8 mouse cellular contexts compared by ENCODE assay signal in the genomic region with DNA sequence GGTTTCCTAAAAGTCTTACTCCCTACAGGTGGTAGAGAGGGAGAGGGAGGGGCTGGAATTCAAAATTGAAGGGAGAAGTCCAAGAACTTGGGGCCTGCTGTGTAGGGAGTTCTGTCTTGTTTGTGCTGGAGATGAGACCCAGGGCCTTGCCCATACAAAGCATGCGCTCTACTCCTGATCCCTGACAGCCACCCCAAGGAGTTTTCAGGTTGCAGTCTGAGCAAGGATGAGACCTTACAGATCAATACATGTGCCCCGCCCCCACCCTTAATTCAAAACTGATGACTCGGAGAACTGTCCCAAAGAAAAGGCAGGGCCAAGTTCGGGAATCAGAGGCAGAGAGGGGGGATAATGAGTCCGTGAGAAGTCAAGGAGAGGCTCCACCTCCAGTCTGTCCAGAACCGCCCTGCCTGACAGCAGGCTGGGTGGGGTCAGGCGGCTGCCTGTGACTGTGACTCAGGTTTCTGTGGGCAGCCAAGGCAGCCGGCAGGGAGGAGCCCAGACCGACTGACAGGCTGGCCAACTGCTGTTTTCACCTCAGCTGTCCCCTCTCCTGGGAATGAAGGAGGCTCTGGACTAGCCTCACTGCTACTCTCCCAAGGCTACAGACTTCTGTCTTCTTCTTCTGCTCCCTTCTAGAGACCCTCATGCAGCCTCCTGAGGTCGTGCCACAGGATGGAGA. TPM values are rescaled to one million over a fixed set of nuclear protein-coding genes. Genes with fewer than 3 reads are reported as not detected.
A peak's percentile ranks its signal among the peaks of the same experiment; 100 is the strongest.
DNase-seq lines count a peak whose midpoint lies in the region; ATAC-seq and TF ChIP-seq lines count a peak whose summit lies in the region.

No protein-coding gene starts in this region.

- intact Hi-C loops in heart, postnatal 25 days (cut with DNase I) = loop anchor here (1.0 to 5.0 kb wide), 2 partner anchors 79 to 163 kb away; a partner anchor contains a TSS

- 4% methylated on average over 10 of the region's 10 CpGs for WGBS in forebrain, embryonic 11.5 days
- 15% methylated on average over 10 of the region's 10 CpGs for WGBS in forebrain, embryonic 16.5 days
- WGBS in embryonic facial prominence, embryonic 13.5 days = 4% methylated on average over 10 of the region's 10 CpGs
- 5% methylated on average over 10 of the region's 10 CpGs for WGBS in limb, embryonic 13.5 days
- WGBS in midbrain, postnatal 0 days = 7% methylated on average over 10 of the region's 10 CpGs

- no peaks in the 10 kb centered on the region for H3K9me3 ChIP-seq in forebrain, embryonic 11.5 days (ENCODE audit: control insufficient read depth, low read length)
- no peaks in the 10 kb centered on the region for H3K9me3 ChIP-seq in forebrain, embryonic 16.5 days (ENCODE audit: control insufficient read depth, low read length)
- no peaks in the 10 kb centered on the region for H3K9me3 ChIP-seq in embryonic facial prominence, embryonic 13.5 days
- no peaks in the 10 kb centered on the region for H3K9me3 ChIP-seq in limb, embryonic 13.5 days
- H3K9me3 ChIP-seq in midbrain, postnatal 0 days (ENCODE audit: low read length) = no peaks in the 10 kb centered on the region

- H3K36me3 ChIP-seq in forebrain, embryonic 11.5 days (ENCODE audit: control insufficient read depth, insufficient read depth, low read length) = no peaks in the 10 kb centered on the region
- no peaks in the 10 kb centered on the region for H3K36me3 ChIP-seq in forebrain, embryonic 16.5 days (ENCODE audit: control insufficient read depth, insufficient read depth)
- peaks cover 8% of the 10 kb centered on the region; the same call in 1 of the 2 replicates for H3K36me3 ChIP-seq in embryonic facial prominence, embryonic 13.5 days
- H3K36me3 ChIP-seq in limb, embryonic 13.5 days = no peaks in the 10 kb centered on the region
- H3K36me3 ChIP-seq in midbrain, postnatal 0 days (ENCODE audit: insufficient read depth, low read length) = no peaks in the 10 kb centered on the region

- H3K4me1 ChIP-seq in forebrain, embryonic 11.5 days (replicated peaks; ENCODE audit: control insufficient read depth, insufficient read depth, low read length) = peaks cover 29% of the 10 kb centered on the region
- peaks cover 21% of the 10 kb centered on the region for H3K4me1 ChIP-seq in forebrain, embryonic 16.5 days (replicated peaks; ENCODE audit: control insufficient read depth, insufficient read depth, low read length)
- peaks cover 56% of the 10 kb centered on the region for H3K4me1 ChIP-seq in embryonic facial prominence, embryonic 13.5 days
- H3K4me1 ChIP-seq in limb, embryonic 13.5 days = peaks cover 58% of the 10 kb centered on the region
- peaks cover 8% of the 10 kb centered on the region for H3K4me1 ChIP-seq in midbrain, postnatal 0 days (ENCODE audit: insufficient read depth, low read length)

- DNase-seq in forebrain, embryonic 11.5 days (ENCODE audit: low spot score) = peak; percentile 69
- DNase-seq in adrenal gland, adult (ENCODE audit: inconsistent age in 2 of 2, low spot score in 1 of 2) = peak; percentile 92 to 94
- DNase-seq in heart, postnatal 25 days (ENCODE audit: low spot score) = peak; percentile 90
- peak; percentile 26 for DNase-seq in midbrain, postnatal 0 days (ENCODE audit: low spot score)
- DNase-seq in thymus, postnatal 36 days = peak; percentile 22 to 47

- no peak for ATAC-seq in forebrain, embryonic 11.5 days (replicated peaks; ENCODE audit: low FRiP score)
- no peak for ATAC-seq in forebrain, embryonic 16.5 days
- ATAC-seq in embryonic facial prominence, embryonic 13.5 days (ENCODE audit: insufficient number of reproducible peaks, insufficient read depth, low FRiP score, low TSS enrichment, low read depth) = no peak
- no peak for ATAC-seq in limb, embryonic 13.5 days (ENCODE audit: low FRiP score, low read depth)
- no peak for ATAC-seq in midbrain, postnatal 0 days (ENCODE audit: low FRiP score)

- no peaks in the 10 kb centered on the region for H3K27me3 ChIP-seq in forebrain, embryonic 11.5 days (ENCODE audit: control insufficient read depth, insufficient read depth, low read length)
- H3K27me3 ChIP-seq in forebrain, embryonic 16.5 days (replicated peaks; ENCODE audit: control insufficient read depth, insufficient read depth, low read length) = no peaks in the 10 kb centered on the region
- no peaks in the 10 kb centered on the region for H3K27me3 ChIP-seq in embryonic facial prominence, embryonic 13.5 days
- no peaks in the 10 kb centered on the region for H3K27me3 ChIP-seq in limb, embryonic 13.5 days
- no peaks in the 10 kb centered on the region for H3K27me3 ChIP-seq in midbrain, postnatal 0 days (ENCODE audit: insufficient read depth, low read length)

- H3K9ac ChIP-seq in forebrain, embryonic 11.5 days (ENCODE audit: low read length) = no peak overlapping the region
- no peak overlapping the region for H3K9ac ChIP-seq in forebrain, embryonic 16.5 days (replicated peaks; ENCODE audit: low read depth, low read length)
- peak overlapping the region; percentile 53 for H3K9ac ChIP-seq in embryonic facial prominence, embryonic 13.5 days
- H3K9ac ChIP-seq in limb, embryonic 13.5 days = 0 out of 2 replicates have a peak overlapping the region, but pooled peaks have one; percentile 13
- no peak overlapping the region; the same call in 1 of the 2 replicates for H3K9ac ChIP-seq in midbrain, postnatal 0 days (replicated peaks; ENCODE audit: low read length, poor library complexity, severe bottlenecking)

- 0 out of 2 replicates have a peak overlapping the region, but pooled peaks have one; percentile 9 for H3K4me2 ChIP-seq in forebrain, embryonic 11.5 days (ENCODE audit: low read depth, low read length, severe bottlenecking)
- H3K4me2 ChIP-seq in forebrain, embryonic 16.5 days (ENCODE audit: low read length) = no peak overlapping the region
- peak overlapping the region; percentile 52 for H3K4me2 ChIP-seq in embryonic facial prominence, embryonic 13.5 days
- peak overlapping the region; percentile 54 for H3K4me2 ChIP-seq in limb, embryonic 13.5 days (replicated peaks)
- no peak overlapping the region for H3K4me2 ChIP-seq in midbrain, postnatal 0 days (ENCODE audit: low read depth, low read length, poor library complexity, severe bottlenecking)

- H3K27ac ChIP-seq in forebrain, embryonic 11.5 days (ENCODE audit: low read depth, low read length) = peak overlapping the region; percentile 28; the same call in 1 of the 2 replicates
- no peak overlapping the region for H3K27ac ChIP-seq in forebrain, embryonic 16.5 days (ENCODE audit: low read length)
- peak overlapping the region; percentile 92 for H3K27ac ChIP-seq in embryonic facial prominence, embryonic 13.5 days
- peak overlapping the region; percentile 88 for H3K27ac ChIP-seq in limb, embryonic 13.5 days
- H3K27ac ChIP-seq in midbrain, postnatal 0 days (ENCODE audit: low read depth, low read length) = no peak overlapping the region

- no peak overlapping the region for H3K4me3 ChIP-seq in forebrain, embryonic 11.5 days (ENCODE audit: low read depth, low read length)
- no peak overlapping the region for H3K4me3 ChIP-seq in forebrain, embryonic 16.5 days (replicated peaks; ENCODE audit: low read length)
- H3K4me3 ChIP-seq in embryonic facial prominence, embryonic 13.5 days = peak overlapping the region; percentile 13; the same call in 1 of the 2 replicates
- H3K4me3 ChIP-seq in limb, embryonic 13.5 days = peak overlapping the region; percentile 18; the same call in 1 of the 2 replicates
- H3K4me3 ChIP-seq in midbrain, postnatal 0 days (ENCODE audit: low read depth, low read length) = no peak overlapping the region

- no peak for TF ChIP-seq CTCF in midbrain, postnatal 0 days (IDR thresholded peaks at IDR 0.05)

RNA-seq across cellular contexts. Expression of a gene that starts 1.5 kb away (rescaled TPM):
- polyA plus RNA-seq in forebrain, embryonic 11.5 days (2014; fragmentation: Nextera tagmentation; extraction: Ambion mirVana) = 23.3 and 25.7 TPM in 2 replicates
- polyA plus RNA-seq in forebrain, embryonic 16.5 days (2015; fragmentation: Nextera tagmentation; extraction: Ambion mirVana) = 179 and 192 TPM in 2 replicates
- 122 and 126 TPM in 2 replicates for polyA plus RNA-seq in embryonic facial prominence, embryonic 13.5 days (2015; fragmentation: Nextera tagmentation; extraction: Ambion mirVana)
- total RNA-seq in heart, postnatal 25 days (2021) = 10 to 100 TPM; 43.2 to 47.1 TPM
- polyA plus RNA-seq in limb, embryonic 13.5 days (2015; fragmentation: Nextera tagmentation; extraction: Ambion mirVana) = 124 and 126 TPM in 2 replicates
- 121 and 122 TPM in 2 replicates for total RNA-seq in midbrain, postnatal 0 days (2014; rRNA removed)
- polyA plus RNA-seq in midbrain, postnatal 0 days (2015; fragmentation: Nextera tagmentation; extraction: Ambion mirVana) = 173 and 186 TPM in 2 replicates

RNA-seq across cellular contexts. Expression of a gene that starts 4.5 kb away (rescaled TPM):
- 80.6 and 83.5 TPM in 2 replicates for polyA plus RNA-seq in forebrain, embryonic 11.5 days (2014; fragmentation: Nextera tagmentation; extraction: Ambion mirVana)
- polyA plus RNA-seq in forebrain, embryonic 16.5 days (2015; fragmentation: Nextera tagmentation; extraction: Ambion mirVana) = 64.7 and 68.7 TPM in 2 replicates
- polyA plus RNA-seq in embryonic facial prominence, embryonic 13.5 days (2015; fragmentation: Nextera tagmentation; extraction: Ambion mirVana) = 48.8 and 57.0 TPM in 2 replicates
- 100 to 1,000 TPM; 255 to 285 TPM for total RNA-seq in heart, postnatal 25 days (2021)
- polyA plus RNA-seq in limb, embryonic 13.5 days (2015; fragmentation: Nextera tagmentation; extraction: Ambion mirVana) = 46.5 and 49.9 TPM in 2 replicates
- total RNA-seq in midbrain, postnatal 0 days (2014; rRNA removed) = 106 and 124 TPM in 2 replicates
- polyA plus RNA-seq in midbrain, postnatal 0 days (2015; fragmentation: Nextera tagmentation; extraction: Ambion mirVana) = 56.9 and 61.2 TPM in 2 replicates

RNA-seq across cellular contexts. Expression of a gene that starts 25.9 kb away (rescaled TPM):
- polyA plus RNA-seq in forebrain, embryonic 11.5 days (2014; fragmentation: Nextera tagmentation; extraction: Ambion mirVana) = 18.0 and 20.4 TPM in 2 replicates
- polyA plus RNA-seq in forebrain, embryonic 16.5 days (2015; fragmentation: Nextera tagmentation; extraction: Ambion mirVana) = 2.1 and 3.6 TPM in 2 replicates
- 33.9 and 43.4 TPM in 2 replicates for polyA plus RNA-seq in embryonic facial prominence, embryonic 13.5 days (2015; fragmentation: Nextera tagmentation; extraction: Ambion mirVana)
- under 1 TPM; 0.75 to 0.81 TPM for total RNA-seq in heart, postnatal 25 days (2021)
- polyA plus RNA-seq in limb, embryonic 13.5 days (2015; fragmentation: Nextera tagmentation; extraction: Ambion mirVana) = 39.8 and 42.7 TPM in 2 replicates
- 8.3 and 11.0 TPM in 2 replicates for total RNA-seq in midbrain, postnatal 0 days (2014; rRNA removed)
- polyA plus RNA-seq in midbrain, postnatal 0 days (2015; fragmentation: Nextera tagmentation; extraction: Ambion mirVana) = 1.3 TPM in 2 replicates

RNA-seq across cellular contexts. Expression of a gene that starts 58.1 kb away (rescaled TPM):
- polyA plus RNA-seq in forebrain, embryonic 11.5 days (2014; fragmentation: Nextera tagmentation; extraction: Ambion mirVana) = 251 and 263 TPM in 2 replicates
- polyA plus RNA-seq in forebrain, embryonic 16.5 days (2015; fragmentation: Nextera tagmentation; extraction: Ambion mirVana) = 172 and 187 TPM in 2 replicates
- polyA plus RNA-seq in embryonic facial prominence, embryonic 13.5 days (2015; fragmentation: Nextera tagmentation; extraction: Ambion mirVana) = 248 and 262 TPM in 2 replicates
- total RNA-seq in heart, postnatal 25 days (2021) = 100 to 1,000 TPM; 108 to 111 TPM
- polyA plus RNA-seq in limb, embryonic 13.5 days (2015; fragmentation: Nextera tagmentation; extraction: Ambion mirVana) = 251 and 256 TPM in 2 replicates
- 119 and 162 TPM in 2 replicates for total RNA-seq in midbrain, postnatal 0 days (2014; rRNA removed)
- polyA plus RNA-seq in midbrain, postnatal 0 days (2015; fragmentation: Nextera tagmentation; extraction: Ambion mirVana) = 81.6 and 94.8 TPM in 2 replicates

Comparison
In these comparisons a context has a peak if more than half of its experiments do, and no peak if none do; other contexts are left out.
1. H3K27ac ChIP-seq: peak in forebrain, embryonic 11.5 days (single experiment), embryonic facial prominence, embryonic 13.5 days (single experiment) and limb, embryonic 13.5 days (single experiment); none in forebrain, embryonic 16.5 days (single experiment) and midbrain, postnatal 0 days (single experiment).
2. H3K4me2 ChIP-seq: peak in forebrain, embryonic 11.5 days (single experiment), embryonic facial prominence, embryonic 13.5 days (single experiment) and limb, embryonic 13.5 days (single experiment); none in forebrain, embryonic 16.5 days (single experiment) and midbrain, postnatal 0 days (single experiment).
3. DNase-seq: peak in every context shown above with its lines; median percentile 93 in adrenal gland, adult; 90 in heart, postnatal 25 days; 69 in forebrain, embryonic 11.5 days; 34 in thymus, postnatal 36 days; 26 in midbrain, postnatal 0 days.
4. H3K4me3 ChIP-seq: peak in embryonic facial prominence, embryonic 13.5 days (single experiment) and limb, embryonic 13.5 days (single experiment); none in forebrain, embryonic 11.5 days (single experiment), forebrain, embryonic 16.5 days (single experiment) and midbrain, postnatal 0 days (single experiment).
5. H3K9ac ChIP-seq: peak in embryonic facial prominence, embryonic 13.5 days (single experiment) and limb, embryonic 13.5 days (single experiment); none in forebrain, embryonic 11.5 days (single experiment), forebrain, embryonic 16.5 days (single experiment) and midbrain, postnatal 0 days (single experiment).